Mouse (Mus musculus) CH12.LX (cell line): ENCODE measurements around the gene Pcbp2.

Experiments used
- IRF4 ChIP-seq: IDR thresholded peaks from 2 replicates; pipeline ENCODE4 v1.6.1; 2014; ENCODE audit warnings: low read depth, mild to moderate bottlenecking, inconsistent platforms, low read length, improper control_type of control experiment
- MAX ChIP-seq: IDR thresholded peaks from 2 replicates; pipeline ENCODE4 v1.6.1; 2011; ENCODE audit warnings: low read length, improper control_type of control experiment
- NRF1 ChIP-seq: IDR thresholded peaks from 2 replicates; pipeline ENCODE4 v1.6.1; 2014; ENCODE audit warnings: low read depth, mild to moderate bottlenecking, inconsistent platforms, low read length, improper control_type of control experiment, moderate library complexity
- POLR2A ChIP-seq: IDR thresholded peaks from 2 replicates; pipeline ENCODE4 v1.6.1; 2011; ENCODE audit warnings: low read depth, mild to moderate bottlenecking, improper control_type of control experiment, low read length
- ZNF384 ChIP-seq: IDR thresholded peaks from 2 replicates; pipeline ENCODE4 v1.6.1; 2012; ENCODE audit warnings: low read depth, low read length, improper control_type of control experiment, inconsistent platforms

GRCm38 (mm10) chr15:102546677-102547427 is 76.5 kb downstream of the Pcbp2 start:
- no peak for TF ChIP-seq POLR2A
- no peak for TF ChIP-seq MAX
- no peak for TF ChIP-seq ZNF384
- no peak for TF ChIP-seq IRF4
- TF ChIP-seq NRF1, result no peak
